Mouse (Mus musculus): ENCODE data around the gene Hs6st3.

GRCm38 (mm10) chr14:119318379-119318778, 180.2 kb downstream of the Hs6st3 start:
- TF ChIP-seq MYC (IDR thresholded peaks at IDR 0.05; ENCODE audit: low read depth, low read length) (no peak), MAX (IDR thresholded peaks at IDR 0.05; ENCODE audit: low read length) (no peak), EP300 (IDR thresholded peaks at IDR 0.05; ENCODE audit: low read length) (no peak), HCFC1 (IDR thresholded peaks at IDR 0.05; ENCODE audit: low read depth, low read length) (no peak), USF1 (IDR thresholded peaks at IDR 0.05; ENCODE audit: low read depth, low read length) (no peak), POLR2A (IDR thresholded peaks at IDR 0.05; ENCODE audit: low read depth, low read length) (no peak), ETS1 (conservative IDR thresholded peaks at IDR 0.05; ENCODE audit: low read depth, low read length) (no peak), TCF12 (IDR thresholded peaks at IDR 0.05; ENCODE audit: low read depth, low read length) (no peak)
